Mouse (Mus musculus) olfactory bulb, adult 2 months (tissue): ENCODE data around the gene Ddah1. TPM values are rescaled to one million over a fixed set of nuclear protein-coding genes. Genes with fewer than 3 reads are reported as not detected.
A peak's percentile ranks its signal among the peaks of the same experiment; 100 is the strongest.

ENCODE experiments used
- H3K27ac ChIP-seq: fragments of 200-500 bp; 2 replicates; pipeline ENCODE4 v1.5.1; 2012; ENCODE audit warnings: low read depth, low read length; ENCODE audit not compliant: insufficient read depth
- H3K4me1 ChIP-seq: fragments of 200-500 bp; 2 replicates; pipeline ENCODE4 v1.6.1; 2012; ENCODE audit warnings: low read length; ENCODE audit not compliant: control insufficient read depth, insufficient read depth
- H3K4me3 ChIP-seq: fragments of 200-500 bp; 2 replicates; pipeline ENCODE4 v1.5.1; 2012; ENCODE audit warnings: mild to moderate bottlenecking, low read depth, low read length, moderate library complexity; ENCODE audit not compliant: insufficient read depth
- CTCF ChIP-seq: fragments of 200-500 bp; IDR thresholded peaks from 2 replicates; pipeline ENCODE4 v1.5.1; 2012; ENCODE audit warnings: low read depth, mild to moderate bottlenecking, low read length, moderate library complexity; ENCODE audit not compliant: insufficient read depth
- POLR2A ChIP-seq: fragments of 200-500 bp; IDR thresholded peaks from 2 replicates; pipeline ENCODE4 v1.6.1; 2012; ENCODE audit warnings: mild to moderate bottlenecking, low read depth, low read length, moderate library complexity; ENCODE audit not compliant: insufficient read depth
- WGBS: fragments of 180-500 bp; shearing (Covaris S2); methylation state at CpG from one replicate; pipeline ENCODE4 v1.1.7; 2018; 5-methylcytosine and 5-hydroxymethylcytosine counted together
- polyA plus RNA-seq: library from polyadenylated mRNA; stranded (reverse); fragments of >200 nt; gene quantifications from 2 replicates; pipeline ENCODE4 v1.2.4, GENCODE M21; 2012; ENCODE audit warnings: low replicate concordance; ENCODE audit not compliant: missing spikeins, insufficient read depth, insufficient read length

The Ddah1 gene
- polyA plus RNA-seq, 1 experiment: not detected

DNA sequence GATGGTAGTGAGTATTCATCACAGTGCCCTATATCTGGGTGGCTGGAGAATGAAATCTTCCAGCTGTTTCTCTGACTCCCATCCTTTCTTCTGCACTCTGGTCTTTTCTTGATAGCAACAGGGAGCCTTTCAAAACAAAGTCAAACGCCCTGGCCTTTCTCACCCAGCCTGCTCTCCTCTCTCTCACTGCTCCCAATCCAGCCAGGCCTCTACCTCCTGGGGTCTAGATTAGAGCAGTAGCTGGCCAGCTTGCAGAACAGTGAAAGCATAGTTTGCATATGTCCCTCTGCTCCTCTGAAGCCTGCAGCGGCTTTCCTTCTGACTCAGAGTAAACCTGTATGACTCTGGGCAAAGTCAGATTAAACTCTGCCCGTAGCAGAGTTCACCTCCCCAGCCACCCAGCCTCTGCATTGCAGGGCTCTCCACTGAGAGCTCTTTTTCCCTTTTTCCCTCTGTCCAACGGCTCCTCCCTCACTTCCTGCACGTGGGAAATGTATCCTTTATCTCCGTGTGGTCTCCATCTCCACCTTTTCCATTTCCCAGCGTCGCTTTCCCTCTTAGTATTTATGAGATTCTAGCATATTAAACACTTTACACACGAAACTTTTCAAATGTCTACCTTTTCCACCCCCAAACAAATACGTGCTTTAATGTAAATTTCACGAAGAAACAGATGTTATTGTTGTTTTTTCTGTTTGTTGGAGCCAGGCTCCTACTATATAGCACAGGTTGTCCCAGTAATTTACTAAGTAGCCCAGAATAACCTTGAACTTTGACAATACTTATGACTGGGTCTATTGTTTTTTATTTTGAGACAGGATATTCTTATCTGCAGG lies 163.8 kb downstream of the Ddah1 start, which contains the start of gene Bcl10:
TSS of gene Bcl10 (plus strand) at position 786 of the 836 bp plus-strand sequence.
- H3K27ac ChIP-seq: 0 out of 2 replicates have a peak within 1 kb of the TSS, but pooled peaks have one; percentile 5
- TF ChIP-seq POLR2A (no peak), CTCF (no peak)
- peak within 1 kb of the TSS; percentile 90 for H3K4me3 ChIP-seq
- 43% methylated on average over 11 of the region's 11 CpGs for WGBS
- no peaks in the 10 kb centered on the region for H3K4me1 ChIP-seq

DNA sequence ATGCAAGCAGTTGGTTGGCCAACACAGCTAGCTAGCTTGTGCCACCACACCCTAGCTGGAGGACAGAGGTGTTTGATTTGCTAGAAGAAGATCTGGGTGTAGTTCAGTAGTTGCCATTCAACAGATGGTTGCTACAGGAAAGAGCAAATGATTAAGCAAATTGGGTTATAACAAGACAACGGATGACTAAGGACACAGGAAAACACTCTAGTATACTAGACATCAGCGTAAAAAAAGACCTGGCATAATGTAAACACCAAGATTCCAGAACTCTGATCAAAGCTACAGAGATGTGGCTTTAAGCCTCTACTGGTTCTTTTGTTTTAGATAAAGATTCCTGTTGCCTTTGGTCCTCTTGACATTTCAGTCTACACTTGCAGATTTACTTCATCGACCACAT lies 164.5 kb downstream of the Ddah1 start:
- no peak overlapping the region for H3K4me3 ChIP-seq
- H3K27ac ChIP-seq: no peak overlapping the region
- no peak for TF ChIP-seq POLR2A
- TF ChIP-seq CTCF: no peak
- no peaks in the 10 kb centered on the region for H3K4me1 ChIP-seq
- 81% methylated on average over 3 of the region's 3 CpGs for WGBS

DNA sequence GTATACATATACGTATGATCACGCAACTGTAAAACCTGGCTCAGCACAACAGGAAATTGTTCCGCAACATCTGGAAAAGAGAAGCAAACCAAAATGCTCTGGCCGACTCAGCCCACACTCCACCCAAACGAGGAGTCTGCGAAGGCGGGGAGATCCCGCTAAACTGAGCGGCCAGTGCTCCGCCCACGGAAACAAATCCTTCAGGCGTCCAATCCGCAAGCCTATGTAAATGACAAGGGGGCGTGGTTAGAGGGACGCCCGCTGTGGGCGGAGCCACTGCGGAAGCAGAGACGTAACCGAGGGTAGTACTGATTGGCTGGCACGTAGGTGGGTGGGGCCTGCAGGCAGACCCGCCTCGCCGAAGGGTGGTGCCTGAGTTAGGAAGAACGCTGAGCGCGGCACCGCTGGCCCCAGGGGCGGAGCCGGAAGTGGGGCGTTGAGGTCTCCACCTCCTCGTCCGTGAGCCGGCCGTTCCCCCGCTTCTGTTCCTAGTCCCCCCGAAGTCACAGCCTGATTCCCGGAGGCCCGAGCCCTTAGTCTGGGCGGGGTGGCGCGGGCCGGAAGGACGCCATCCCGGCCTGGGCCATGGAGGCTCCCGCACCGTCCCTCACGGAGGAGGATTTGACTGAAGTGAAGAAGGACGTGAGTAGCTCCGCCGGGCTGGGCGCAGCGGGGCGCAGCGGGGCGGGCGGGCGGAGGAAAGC lies 165.6 kb downstream of the Ddah1 start:
- Histone ChIP-seq H3K27ac (peak overlapping the region; percentile 65; the same call in 1 of the 2 replicates), H3K4me3 (peak overlapping the region; percentile 90), H3K4me1 (no peaks in the 10 kb centered on the region)
- WGBS: under 1% methylated on average over 58 of the region's 58 CpGs
- TF ChIP-seq POLR2A (peak; percentile 72), CTCF (no peak)

DNA sequence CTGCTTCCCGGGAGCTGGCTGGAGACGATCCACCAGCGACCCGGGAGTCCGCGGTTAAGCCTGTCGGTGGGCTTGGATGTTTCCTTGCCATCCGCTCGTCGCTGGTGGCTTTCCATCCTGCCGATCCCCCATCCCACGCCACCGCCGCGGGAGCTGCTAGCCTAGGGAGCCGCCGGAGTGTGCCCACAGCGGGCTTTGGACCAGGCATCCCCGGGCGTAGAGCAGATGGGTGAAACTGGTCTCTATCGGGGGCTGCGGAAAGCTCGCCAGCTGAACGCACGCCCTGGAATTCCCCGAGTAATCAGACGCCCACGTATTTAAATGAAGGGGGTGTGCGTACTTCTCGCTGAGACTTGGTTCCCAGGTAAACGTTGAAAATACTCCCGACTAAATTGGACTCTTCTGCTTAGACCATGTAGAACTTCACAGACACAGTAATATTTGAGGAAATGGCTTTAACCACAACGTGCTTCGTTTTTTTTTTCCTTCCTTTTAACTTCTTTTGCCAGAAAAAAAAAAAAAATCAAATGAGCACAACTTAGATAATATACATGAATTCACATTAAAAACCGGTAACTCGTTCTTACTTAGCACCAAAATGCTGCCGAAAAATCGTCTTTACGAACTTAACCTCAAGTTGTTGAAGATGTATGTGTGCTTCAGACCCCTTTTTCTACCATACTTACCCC lies 166.3 kb downstream of the Ddah1 start:
- peak overlapping the region; percentile 65 for H3K27ac ChIP-seq
- peak overlapping the region; percentile 90 for H3K4me3 ChIP-seq
- WGBS: 3% methylated on average over 37 of the region's 39 CpGs
- no peak for TF ChIP-seq POLR2A
- no peak for TF ChIP-seq CTCF
- H3K4me1 ChIP-seq: no peaks in the 10 kb centered on the region

DNA sequence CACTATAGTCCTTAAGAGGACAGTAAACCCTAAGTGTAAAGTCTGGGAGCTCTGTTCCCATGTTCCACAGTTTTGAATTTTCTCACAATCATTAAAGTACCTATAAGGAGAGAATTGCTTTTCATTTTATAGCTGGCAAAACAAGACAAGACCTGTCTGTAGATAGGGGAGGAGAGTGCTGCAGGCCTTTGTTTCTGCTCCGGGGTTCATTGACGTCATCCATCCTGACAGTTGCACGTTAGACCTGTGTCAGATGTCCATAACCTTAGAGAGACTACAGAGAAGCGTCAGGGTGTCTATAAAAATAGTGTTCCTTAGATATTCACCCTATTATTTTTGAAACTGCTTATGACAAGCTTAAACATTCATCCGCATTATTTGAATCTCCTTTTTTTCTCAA lies 167.0 kb downstream of the Ddah1 start:
- H3K4me3 ChIP-seq: no peak overlapping the region
- H3K27ac ChIP-seq: no peak overlapping the region
- WGBS: 64% methylated on average over 5 of the region's 5 CpGs
- TF ChIP-seq CTCF (no peak), POLR2A (no peak)
- H3K4me1 ChIP-seq: no peaks in the 10 kb centered on the region

DNA sequence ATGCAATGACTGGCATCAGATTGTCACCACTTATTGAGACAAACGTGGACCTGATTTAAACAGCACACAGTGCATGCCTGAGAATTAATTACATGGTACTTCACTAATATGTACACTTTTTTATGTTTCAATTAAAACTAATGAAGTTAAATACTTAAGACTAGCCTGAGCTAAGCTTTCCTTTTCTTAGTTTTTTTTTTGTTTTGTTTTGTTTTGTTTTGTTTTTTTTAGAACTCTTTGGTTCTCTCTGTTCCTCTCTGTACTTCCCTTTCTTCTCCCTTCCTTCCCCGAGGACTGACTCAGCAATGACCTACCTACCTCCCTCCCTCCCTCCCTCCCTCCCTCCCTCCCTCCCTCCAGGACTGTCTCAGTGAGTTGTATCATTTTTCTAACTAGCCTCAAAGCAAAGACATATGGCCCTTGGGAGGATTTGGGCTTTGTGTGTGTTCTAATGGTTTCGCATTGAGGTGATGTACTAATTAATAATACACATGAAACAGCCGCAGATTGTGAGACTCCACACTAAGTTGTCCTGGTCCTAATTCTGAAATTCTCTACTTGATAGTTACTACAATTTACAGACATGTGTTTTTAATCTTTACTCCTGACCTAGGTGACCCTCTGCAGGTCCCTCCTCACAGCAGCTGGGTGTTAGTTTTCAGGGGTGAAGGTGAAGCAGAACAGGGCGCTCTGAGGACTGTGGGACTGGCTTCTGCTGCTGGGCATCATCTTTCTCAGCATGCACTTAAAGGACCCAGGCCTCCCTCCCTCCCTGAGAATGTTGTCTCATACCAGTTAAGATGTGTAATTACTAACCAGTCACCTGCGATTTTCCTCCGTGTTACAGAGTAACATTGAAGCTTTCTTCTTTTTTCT lies 171.3 kb downstream of the Ddah1 start:
- TF ChIP-seq POLR2A (no peak), CTCF (no peak)
- H3K4me1 ChIP-seq: no peaks in the 10 kb centered on the region
- no peak overlapping the region for H3K4me3 ChIP-seq
- WGBS: 71% methylated on average over 7 of the region's 7 CpGs
- H3K27ac ChIP-seq: no peak overlapping the region

DNA sequence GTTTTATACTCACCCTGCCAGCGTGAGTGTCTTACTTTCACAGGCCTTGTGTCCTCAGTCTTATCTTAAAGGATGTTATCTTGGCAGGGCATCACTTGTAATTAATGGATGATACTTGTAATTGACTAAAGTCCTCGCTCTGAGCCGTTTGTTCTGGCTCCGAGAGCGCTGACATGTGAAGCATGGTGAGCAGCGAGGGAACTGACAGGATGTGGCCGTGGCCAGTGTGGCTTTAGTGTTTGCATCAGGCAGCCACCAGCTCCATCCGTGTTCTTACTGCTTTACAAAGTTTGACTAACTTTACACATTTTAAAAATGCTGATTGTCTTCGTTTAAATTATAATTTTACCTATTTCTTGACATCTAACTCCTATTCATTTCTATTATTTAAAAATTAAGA lies 175.4 kb downstream of the Ddah1 start:
- Histone ChIP-seq H3K27ac (no peak overlapping the region), H3K4me3 (no peak overlapping the region), H3K4me1 (peaks cover 3% of the 10 kb centered on the region)
- 80% methylated on average over 9 of the region's 9 CpGs for WGBS
- TF ChIP-seq CTCF (no peak), POLR2A (no peak)

DNA sequence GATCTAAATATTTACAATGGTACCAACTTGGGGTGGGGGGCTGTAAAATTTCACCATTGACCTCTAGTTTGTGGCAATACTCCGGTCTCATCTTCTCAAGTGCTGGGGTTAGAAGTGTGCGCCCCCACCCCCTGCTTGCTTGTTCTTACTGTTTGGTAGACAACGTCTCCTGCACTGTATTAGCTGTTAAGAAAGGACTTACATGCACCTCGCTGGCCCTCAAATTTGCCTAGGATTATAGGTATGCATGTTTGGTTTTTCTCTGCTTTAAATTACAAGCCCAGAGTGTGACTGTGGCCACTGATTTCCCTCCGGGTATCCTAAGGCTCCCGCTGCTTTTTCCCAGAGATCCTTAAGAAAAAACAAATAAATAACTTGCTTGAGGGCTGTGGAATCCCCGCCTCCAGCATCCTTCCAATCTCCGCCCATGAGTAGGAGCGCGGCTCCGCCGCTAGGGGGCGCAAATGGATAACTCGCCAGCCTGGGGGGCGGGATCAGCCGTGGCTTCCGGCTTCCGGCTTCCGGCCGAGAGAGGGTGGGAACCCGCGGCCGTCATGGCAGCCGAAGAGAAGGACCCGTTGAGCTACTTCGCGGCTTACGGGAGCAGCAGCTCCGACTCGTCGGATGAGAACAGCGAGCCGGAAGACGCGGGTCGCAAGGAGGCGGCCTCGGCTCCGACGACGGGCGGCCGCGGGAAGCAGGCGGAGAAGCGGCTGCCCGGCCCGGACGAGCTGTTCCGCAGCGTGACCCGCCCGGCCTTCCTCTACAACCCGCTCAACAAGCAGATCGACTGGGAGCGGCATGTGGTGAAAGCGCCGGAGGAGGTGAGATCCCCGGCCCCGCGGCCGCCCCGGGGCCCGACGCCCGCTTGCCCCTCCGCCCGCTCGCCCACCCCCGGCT lies 179.3 kb downstream of the Ddah1 start, which contains the start of gene 2410004B18Rik:
TSS of gene 2410004B18Rik (plus strand) at position 510 of the 900 bp plus-strand sequence.
- 0 out of 2 replicates have a peak within 1 kb of the TSS, but pooled peaks have one; percentile 48 for H3K27ac ChIP-seq
- under 1% methylated on average over 70 of the region's 70 CpGs for WGBS
- H3K4me3 ChIP-seq: peak within 1 kb of the TSS; percentile 70
- peak; percentile 90 for TF ChIP-seq POLR2A
- peak; percentile 95 for TF ChIP-seq CTCF
- H3K4me1 ChIP-seq: peaks cover 11% of the 10 kb centered on the region
